Mouse (Mus musculus): ENCODE results near the gene Eef1a1.
"Not testable (repeated sequence)": the region's sequence is repeated elsewhere in the genome, so short reads cannot be mapped to it uniquely, and the experiment has no call there.

The Eef1a1 gene

GRCm38 (mm10) chr9:78488890-78489420 is at the start of gene Eef1a1:
TSS of gene Eef1a1 (minus strand) at chr9:78489151.
- peak; percentile 75 for DNase-seq (ENCODE audit: low read depth, low spot score)

DNA sequence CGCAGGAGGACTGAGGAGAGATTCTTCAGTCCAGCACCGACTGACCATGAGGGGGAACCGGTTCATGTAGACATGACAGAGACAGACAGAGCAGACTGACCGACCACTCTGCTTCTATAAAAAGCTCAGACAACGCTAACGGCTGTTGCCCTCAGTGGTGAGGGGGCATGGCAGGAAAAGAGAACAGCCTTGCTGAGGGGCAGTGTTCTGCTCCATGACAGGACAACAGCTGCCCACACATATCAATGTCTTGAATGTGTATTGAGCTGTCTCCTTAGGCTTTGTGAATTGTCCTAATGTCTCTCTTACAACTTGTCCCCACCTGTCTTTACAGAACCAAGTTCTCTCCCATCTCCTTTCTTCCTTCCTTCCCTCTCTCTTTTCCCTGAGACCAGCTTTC is 49.5 kb upstream of the Eef1a1 start:
- DNase-seq (ENCODE audit: low read depth, low spot score) = no peak

GRCm38 (mm10) chr9:78537154-78537873 is 48.4 kb upstream of the Eef1a1 start:
- DNase-seq (ENCODE audit: low read depth, low spot score) = no peak

DNA sequence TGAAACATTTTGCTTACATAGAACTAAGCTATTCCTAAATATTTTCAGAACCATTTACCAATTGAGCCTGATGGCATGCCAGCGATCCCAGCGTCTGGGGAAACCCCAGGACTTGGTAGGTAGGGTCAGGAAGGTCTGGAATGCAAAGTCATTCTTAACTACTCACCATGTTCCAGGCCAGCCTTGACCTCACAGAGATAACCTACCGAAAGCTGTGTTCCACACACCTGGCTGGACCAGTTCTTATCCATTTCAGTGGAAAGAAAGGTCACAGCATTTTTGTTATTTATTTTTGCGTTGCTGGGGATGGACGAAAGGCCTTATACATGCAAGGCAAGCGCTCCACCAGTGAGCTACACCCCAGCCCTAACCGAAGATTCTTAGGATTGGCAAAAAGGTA is 45.7 kb upstream of the Eef1a1 start:
- no peak for DNase-seq (ENCODE audit: low read depth, low spot score)

GRCm38 (mm10) chr9:78533296-78533935 is 44.5 kb upstream of the Eef1a1 start:
- peak; percentile 64 for DNase-seq (ENCODE audit: low read depth, low spot score)

GRCm38 (mm10) chr9:78532341-78532819 is 43.4 kb upstream of the Eef1a1 start:
- no peak for DNase-seq (ENCODE audit: low read depth, low spot score)

GRCm38 (mm10) chr9:78531816-78532215 is 42.9 kb upstream of the Eef1a1 start:
- DNase-seq (ENCODE audit: low read depth, low spot score) = no peak

DNA sequence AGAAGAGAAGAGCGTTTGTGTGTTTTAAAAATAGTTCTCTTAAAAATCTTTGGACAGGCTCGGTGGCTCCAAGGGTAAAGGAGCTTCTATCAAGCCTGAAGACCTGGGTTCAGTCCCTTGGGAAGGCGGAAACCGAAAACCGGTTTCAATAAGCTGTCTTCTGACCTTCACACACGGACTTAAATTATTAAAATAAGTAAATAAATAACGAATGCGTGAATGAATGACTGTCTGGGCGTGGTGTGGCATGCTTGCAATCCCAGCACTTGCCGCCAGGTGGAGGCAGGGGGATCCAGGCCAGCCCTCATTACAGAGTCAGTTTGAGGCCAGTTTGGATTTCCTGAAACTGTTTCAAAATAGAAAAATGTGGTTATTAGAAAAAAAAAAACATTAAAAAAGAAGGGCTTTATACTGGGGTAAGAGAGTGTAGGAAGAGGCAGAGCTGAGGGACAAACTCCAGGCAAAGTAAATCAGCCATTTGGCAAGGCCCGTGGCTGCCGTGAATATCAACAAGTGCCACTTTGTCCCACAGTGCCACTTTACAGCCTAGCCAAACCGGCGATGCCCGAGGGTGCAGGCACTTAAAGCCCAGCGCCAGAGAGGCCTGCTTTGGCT is 38.9 kb upstream of the Eef1a1 start:
- DNase-seq (ENCODE audit: low read depth, low spot score) = peak; percentile 90

- peak; percentile 88 for DNase-seq (ENCODE audit: low read depth, low spot score)
These were observed 38.4 kb upstream of the Eef1a1 start for GRCm38 (mm10) chr9:78527301-78527761.

DNA sequence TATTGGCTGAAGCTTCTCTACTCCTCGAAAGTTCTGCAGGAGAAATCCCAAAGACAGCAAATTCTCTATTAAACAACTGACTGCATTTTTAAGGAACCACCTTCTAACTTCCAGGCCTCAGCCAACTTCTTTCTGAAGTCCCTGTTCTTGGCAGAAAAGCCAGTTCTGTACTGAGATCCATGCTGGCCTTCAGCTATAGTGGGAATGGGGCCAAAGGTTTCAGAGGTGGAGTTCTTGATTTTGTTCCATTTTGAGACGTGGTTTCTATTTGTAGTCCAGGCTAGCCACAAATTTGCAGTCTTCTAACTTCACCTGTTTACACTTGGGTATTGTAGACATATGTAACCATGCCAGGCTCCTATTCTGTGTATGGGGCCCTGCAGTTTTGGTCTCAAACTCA is 37.3 kb upstream of the Eef1a1 start:
- no peak for DNase-seq (ENCODE audit: low read depth, low spot score)

DNA sequence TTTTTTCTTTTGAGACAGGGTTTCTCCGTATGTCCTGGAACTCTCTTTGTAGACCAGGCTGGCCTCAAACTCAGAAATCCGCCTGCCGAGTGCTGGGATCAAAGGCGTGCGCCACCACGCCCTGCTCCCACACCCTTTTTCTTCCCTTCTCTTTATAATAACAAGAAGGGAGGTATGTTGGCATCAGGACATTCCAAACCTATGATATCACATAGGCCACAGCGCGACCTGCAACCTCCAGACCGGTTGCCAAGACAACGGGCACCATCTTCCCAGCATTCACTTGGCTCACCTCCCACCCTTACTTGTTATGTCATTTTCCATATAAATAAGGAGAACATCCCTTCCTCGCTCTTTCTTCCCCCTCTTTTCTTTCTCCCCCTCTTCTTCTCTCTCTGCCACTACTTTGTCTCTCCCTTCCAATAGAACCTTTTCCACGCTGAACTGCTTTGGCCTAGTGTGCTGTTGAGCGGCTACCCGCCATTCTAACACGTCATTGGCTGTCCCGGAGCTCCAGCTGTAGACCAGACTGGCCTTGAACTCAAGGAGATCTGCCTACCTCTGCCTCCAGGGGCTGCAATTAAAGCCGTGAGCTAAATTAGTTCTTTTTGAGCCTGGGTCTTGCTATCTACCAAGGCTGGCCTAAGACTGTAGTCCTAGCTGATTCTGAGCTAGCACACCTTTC is 36.6 kb upstream of the Eef1a1 start:
- DNase-seq (ENCODE audit: low read depth, low spot score) = no peak

DNA sequence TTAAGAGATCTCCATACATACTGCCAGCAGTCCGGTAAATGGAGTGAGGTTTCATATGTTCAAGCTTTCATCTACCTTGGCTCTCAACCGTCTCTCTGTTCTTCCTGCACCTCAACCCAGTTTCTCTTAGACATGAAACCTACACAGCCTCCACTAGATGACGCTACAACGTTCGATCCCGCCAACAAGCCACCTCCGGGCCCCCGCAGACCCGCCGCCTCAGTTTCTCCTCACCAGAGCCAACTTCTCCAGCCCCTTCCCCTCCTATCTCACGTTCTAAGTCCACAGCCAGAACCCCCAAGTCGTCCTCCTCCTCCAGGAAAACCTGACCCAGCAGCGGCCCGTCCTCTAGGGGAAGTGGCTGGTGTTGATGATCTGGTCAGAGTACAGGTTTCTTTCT is 32.7 kb upstream of the Eef1a1 start:
- DNase-seq (ENCODE audit: low read depth, low spot score) = peak; percentile 81

GRCm38 (mm10) chr9:78520780-78521601 is 32.0 kb upstream of the Eef1a1 start:
- DNase-seq (ENCODE audit: low read depth, low spot score) = peak; percentile 34

GRCm38 (mm10) chr9:78520127-78520779 is 31.3 kb upstream of the Eef1a1 start:
- no peak for DNase-seq (ENCODE audit: low read depth, low spot score)

GRCm38 (mm10) chr9:78517237-78517636 is 28.3 kb upstream of the Eef1a1 start:
- DNase-seq (ENCODE audit: low read depth, low spot score) = not testable (repeated sequence)

DNA sequence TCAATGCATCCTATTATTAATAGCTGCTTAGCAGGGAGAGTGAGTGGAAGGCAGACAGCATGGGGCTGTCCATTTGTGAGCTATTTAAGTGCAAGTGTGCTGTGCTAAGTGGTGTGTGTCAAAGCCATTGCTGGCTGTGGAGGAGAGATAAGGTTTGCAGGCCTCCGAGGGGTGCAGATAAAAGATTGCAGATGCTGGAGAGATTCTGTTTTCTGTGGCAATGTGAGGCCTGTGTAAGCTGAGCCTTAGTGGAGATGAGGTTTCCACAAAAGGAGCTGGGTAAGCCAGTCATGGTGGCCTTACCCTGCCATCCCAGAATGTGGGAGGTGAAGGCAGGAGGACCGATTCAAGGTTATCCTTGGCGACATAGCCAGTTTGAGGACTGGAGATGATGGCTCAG is 27.2 kb upstream of the Eef1a1 start:
- no peak for DNase-seq (ENCODE audit: low read depth, low spot score)

DNA sequence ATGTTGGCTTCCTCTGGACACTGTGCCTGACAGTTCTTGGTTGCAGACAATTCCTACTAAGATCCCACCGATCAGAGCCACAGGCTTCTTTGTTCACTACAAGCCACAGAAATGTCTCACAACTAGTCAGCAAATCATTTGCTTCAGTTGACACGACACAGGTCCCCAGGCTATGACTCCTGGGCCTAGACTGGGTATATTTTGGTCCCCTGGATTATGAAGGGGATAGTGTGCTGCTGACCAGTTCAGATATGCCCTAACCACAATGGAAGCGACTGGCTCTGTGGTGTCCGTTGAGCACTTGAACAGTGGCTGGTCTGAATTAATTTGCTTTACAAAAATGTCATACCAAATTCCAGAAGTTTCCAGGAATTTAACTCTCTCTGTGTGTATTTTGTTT is 25.7 kb upstream of the Eef1a1 start:
- no peak for DNase-seq (ENCODE audit: low read depth, low spot score)

DNA sequence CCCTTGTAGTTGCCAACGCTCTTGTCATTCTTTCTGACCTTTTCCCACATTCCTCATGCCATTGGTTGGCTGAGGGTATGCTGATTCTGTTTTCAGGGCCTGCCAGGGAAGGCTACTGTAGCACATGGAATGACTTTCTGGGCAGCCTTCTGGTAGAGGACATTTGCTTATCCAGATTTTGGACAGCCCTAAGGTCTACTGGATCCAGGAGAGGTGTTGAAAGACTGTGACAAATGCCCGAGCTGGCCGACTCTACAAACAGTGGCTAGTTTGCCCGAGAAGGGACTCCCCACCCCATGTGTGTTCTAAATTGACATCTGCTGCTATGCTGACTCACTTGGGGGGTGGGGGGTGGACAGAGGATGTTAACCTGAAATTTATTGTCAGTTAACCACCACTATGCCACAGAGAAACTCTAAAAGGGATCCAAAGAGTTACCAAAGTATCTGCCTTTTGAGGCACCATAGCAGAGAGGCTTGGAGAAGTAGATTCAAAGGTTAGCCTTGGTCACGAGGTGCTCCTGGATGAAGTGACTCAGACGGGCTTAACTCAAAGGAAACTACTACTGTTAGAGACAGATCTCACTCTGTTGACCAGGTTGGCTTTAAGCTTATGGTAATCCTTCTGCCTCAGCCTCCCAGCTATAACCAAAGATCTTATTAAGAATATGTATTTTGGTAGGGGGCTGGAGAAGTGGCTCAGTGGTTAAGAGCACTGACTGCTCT is 25.0 kb upstream of the Eef1a1 start:
- no peak for DNase-seq (ENCODE audit: low read depth, low spot score)

DNA sequence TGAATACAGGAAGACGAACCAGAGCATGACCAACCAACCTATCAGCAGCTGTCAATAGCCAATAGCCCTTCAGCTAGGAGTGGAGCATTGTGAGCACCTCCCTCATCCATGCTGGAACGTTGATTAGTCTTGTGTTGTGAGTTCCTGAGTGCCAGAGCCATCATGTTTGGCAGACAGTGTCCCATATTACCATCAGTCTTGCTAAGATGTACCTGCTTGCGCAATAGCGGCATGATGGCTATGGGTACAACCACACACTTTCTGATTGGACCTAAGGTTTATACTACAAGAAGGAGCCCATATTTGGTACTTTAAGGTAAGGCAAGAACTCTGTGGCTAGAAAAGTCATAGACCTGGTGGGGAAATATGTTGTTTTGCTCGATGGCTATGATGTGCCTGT is 22.8 kb upstream of the Eef1a1 start:
- DNase-seq (ENCODE audit: low read depth, low spot score) = no peak

Measured in CD4-positive, CD25-positive, alpha-beta regulatory T cell, adult 2 months (primary cell).